Mouse (Mus musculus) left cerebral cortex, postnatal 36 days (tissue): ENCODE data around the gene Tbc1d25. TPM values are rescaled to one million over a fixed set of nuclear protein-coding genes. Genes with fewer than 3 reads are reported as not detected.

ENCODE experiments used
- DNase-seq, 2 experiments: peaks; one replicate each; pipeline ENCODE4 v3.0.0; 2021 to 2022; ENCODE audit warnings: low spot score in 2 of 2, mixed read lengths in 1 of 2
- intact Hi-C: fragments of 180-260 bp; cut with DNase I; formaldehyde crosslinking; loops from one replicate; pipeline ENCODE4 v1.15.1; 2025
- total RNA-seq, 2 experiments: library from RNA; stranded (reverse); gene quantifications; 2 replicates each; pipeline ENCODE4 v1.2.3; 2021

The Tbc1d25 gene
- total RNA-seq, 2 experiments from 2014 or later: 15.9 to 16.8 TPM

DNA sequence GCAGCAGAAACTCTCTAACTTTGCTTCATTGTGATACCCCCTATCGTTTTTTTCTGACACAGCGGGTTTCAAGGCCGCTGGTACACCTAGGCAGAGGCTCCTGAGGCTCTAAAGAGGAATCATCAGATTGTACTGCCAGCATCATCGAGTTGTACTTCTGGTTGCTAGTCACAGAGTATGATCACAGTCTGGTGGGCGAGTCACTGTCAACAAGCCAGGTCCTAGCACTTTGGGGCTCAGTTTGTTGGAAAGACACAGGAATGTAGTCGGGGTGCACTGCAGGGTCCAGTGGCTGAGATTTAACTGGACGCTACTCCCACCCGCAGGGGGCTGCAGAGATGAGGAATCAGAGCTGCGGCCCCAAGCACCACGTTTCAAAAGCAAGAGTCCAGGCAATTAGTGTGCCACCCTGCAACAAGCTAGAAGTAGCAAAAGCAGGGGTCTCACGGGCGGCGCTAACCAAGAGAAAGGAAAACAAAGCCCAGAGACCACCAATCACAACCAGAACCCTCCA is 16.2 kb upstream of the Tbc1d25 start:
- no peak for DNase-seq
- intact Hi-C loops: loop anchor here (2.0 kb wide), 1 partner anchor 15 kb away; the partner anchor contains the start of gene Porcn

DNA sequence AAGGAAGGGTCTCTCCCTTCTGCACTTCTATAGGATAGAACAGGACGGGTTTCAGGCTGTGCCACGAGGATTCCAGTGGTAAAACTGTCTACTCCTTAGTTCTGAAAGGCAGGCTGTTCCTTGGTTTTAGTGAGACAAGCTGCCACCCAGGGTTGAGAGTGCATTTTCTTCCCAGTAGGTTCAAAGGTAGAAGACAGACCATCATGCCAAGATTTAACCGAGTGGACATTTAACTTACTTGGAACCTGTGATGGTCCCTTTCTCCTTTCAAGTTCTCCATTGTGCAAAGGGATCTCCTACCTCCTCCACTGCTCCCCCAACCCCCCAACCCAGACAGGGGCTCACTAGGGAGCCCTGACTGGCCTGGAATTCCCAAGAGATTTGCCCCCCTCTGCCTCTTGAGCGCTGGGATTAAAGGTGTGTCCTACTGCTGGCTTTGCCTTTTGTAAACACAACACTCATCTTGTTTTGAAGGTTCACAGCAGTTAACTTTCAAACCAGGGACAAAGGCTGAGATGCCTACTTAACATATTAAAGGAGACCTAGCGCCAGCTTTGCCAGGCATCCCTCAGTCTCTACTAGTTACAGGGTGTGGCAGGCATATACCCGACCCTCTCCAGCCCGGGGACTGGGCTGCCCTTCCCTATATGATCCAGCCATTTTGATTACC is 7.0 kb upstream of the Tbc1d25 start:
- intact Hi-C loops: no loop called here
- no peak for DNase-seq

DNA sequence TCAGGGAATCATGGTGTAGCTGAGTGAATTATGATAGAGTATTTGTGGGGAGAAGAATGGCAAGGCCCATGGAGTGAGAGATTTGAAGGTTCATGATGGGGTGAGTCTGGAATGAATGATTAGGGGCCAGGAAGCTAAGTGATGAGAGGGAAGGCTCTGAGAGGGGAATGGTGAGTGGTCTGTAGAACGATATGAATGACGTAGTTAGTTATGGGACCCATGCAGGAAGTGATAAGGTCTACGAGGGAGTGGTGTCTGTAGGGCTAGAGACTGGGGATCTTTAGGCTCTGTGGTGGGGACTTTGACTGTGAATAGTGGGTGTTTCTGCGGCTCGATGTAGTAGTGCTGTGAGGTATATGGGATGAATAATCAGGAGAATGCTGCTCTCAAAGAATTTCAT is 3.7 kb upstream of the Tbc1d25 start:
- DNase-seq: no peak
- intact Hi-C loops: no loop called here

DNA sequence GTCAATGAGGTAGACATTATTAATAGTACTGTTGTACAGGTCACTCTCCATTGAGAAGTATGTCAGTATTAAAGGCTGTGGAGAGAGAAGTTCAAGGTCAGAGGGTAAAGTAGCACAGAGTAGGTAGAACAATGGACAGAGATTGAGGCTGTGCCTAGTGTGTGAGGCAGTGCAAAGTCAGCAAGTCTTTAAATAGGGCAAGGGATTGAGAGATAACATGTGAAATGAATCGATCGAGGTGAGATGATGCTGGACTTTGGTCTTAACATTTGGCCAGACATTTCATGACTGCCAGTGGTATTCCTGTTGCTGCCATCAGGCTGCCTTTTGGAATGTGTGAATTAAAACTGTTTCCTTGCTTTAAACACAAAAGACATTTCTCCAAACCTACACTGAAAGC is 2.9 kb upstream of the Tbc1d25 start:
- intact Hi-C loops: no loop called here
- no peak for DNase-seq

DNA sequence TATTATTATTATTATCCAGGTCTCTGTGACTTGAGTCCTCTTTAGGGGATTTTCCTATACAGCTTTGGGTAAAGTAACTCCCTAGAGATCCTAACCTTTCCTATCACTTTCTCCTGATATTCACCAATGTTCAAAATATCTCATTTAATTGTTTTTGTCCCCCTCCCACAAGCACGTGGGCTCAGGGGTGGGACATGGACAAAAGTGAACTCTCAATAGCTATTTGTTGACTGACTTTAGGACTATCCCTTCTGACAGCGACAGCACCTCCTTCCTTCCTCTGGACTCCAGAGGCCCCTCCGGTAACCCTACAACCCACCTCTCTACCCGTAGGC is 845 bp downstream of the Tbc1d25 start:
- intact Hi-C loops: no loop called here
- no peak for DNase-seq

DNA sequence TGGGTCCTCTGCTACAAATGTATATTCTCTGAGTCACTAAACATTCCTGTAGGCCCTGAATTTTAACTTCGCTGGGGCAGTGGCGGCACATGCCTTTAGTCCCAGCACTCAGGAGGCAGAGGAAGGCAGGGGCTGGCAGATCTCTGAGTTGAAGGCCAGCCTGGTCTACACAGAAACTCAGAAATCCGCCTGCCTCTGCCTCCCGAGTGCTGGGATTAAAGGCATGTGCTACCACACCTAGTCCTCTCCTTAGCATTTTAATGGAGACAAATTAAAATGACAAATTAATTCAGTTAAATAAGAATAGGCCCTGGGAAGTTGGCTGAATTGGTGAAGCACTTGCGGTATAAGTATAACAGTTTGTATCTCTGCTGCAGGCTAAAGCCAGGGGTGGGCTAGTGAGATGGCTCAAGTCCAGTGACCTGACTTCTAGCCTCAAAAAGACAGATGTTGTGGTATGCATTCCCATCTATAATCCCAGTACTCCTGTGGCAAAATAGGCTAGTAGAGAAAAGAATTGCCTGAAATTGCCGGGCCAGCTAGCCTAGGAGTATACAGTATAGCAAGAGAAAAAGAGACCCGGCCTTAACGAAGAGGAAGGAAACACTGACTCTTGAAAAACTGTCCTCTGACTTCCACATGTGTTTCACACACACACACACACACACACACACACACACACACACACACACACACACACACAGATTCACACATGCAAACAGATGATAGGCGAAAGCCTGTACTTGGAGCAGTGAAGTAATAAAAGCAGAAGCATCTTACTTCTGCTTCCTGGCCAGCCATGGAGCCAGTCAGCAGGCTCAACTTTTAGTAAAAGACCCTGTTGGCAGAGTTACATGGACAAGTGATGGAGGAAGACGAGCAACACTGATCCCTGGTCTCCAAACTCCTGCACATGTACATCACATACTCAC is 8.0 kb downstream of the Tbc1d25 start:
- DNase-seq: no peak
- intact Hi-C loops: no loop called here

DNA sequence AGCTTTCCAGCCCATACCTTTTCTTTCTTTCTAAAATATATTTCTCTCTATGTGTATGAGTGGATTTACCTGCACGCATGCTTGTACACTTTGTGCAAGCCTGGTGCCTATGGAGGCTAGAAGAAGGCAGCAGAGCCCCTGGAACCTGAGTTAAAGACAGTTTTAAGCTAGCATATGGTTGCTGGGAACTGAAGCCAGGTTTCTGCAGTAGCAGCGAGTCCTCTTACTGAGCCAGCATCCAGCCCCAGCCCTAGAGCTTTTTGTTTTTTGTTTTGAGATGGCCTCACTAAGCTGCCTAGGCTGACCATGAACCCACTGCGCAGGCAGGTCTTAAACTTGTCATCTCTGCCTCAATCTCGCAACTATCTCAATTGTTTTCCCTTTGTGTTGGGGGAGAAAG is 11.5 kb downstream of the Tbc1d25 start:
- intact Hi-C loops: no loop called here

DNA sequence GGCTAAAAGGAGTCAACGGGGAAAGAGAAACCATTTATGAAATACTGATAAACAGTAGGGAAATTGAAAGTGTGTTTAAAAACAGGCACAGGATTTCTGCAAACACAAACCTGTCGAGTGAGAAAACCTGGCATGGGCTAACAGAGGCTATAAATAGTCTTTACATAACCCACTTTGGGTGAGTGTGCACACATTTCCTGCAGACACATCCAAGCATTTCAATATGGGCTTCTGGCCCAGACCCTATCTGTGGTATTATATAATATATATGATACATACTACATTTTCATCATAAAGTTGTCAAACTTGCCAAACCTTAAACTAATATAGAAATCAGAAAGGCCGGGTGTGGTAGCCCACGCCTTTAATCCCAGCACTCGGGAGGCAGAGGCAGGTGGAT is 12.9 kb downstream of the Tbc1d25 start:
- intact Hi-C loops: no loop called here
- DNase-seq: peak in 1 of 2 experiments; percentile 9

More for the DNA sequence above, 11.5 kb downstream of the Tbc1d25 start:
- DNase-seq: no peak

DNA sequence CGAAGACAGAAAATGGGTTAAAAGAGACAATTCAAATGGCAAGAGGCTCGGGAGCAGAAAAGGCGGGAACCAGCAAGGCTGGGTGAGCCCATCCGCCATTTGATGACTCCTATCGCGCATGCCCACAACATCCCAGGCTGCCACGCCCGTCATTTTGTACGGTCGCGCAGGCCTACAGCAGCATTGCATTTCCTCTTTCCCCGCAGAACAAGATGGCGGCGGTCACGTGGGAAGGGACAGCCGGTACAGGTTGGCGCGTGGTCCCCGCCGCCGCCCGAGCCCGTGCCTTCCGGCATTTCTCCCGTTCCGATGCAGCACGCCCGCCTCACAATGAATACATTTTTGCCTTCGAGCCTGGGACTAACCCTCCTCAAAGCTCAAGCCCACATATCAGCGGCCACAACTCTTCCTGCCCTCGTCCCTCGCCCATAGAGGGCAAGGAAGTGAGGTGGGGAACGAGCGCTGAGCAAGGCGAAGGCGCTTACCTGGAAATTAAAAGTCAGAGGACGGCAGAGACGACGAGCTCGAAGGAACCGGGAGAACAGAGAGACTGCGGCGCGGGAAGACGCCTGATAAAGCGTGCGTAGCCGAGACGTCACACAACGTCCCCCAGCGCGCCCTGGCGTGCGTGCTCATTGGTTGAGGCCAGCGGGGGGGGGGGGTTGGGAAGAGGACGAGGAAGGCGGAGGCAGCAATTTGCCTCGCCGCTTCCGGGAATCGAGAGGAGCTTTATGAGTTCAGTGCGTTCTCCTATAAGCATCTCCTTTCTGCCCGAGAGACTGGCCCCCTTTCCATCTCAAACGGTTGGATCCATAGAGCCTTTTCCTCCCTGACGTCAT is 30.6 kb downstream of the Tbc1d25 start, which contains the start of gene Rbm3:
Gene Rbm3 (minus strand): TSS at position 728 of the 839 bp plus-strand sequence.
- intact Hi-C loops: loop anchor here (1.0 to 5.0 kb wide), 2 partner anchors 13 to 107 kb away; partner anchors contain the start of genes Ftsj1 and Wdr13
- DNase-seq: peak; percentile 86

DNA sequence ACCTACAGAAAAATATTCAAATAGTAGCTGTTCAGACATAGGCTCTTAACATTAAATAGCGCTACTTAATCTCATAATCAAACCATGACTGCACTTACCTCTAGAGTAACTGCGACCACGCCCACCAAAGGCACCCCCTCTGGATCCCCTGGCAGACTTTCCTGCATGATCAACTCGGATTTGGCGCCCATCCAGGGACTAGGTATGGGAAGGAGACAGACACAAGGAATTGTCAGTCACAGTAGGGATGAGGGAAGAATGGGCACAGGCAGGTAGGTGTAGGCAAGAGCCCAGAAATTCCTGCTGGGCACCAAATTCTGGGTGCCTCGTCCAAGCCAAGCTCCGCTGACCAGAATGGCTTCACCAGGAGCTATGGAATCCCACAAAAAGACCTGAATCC is 32.2 kb downstream of the Tbc1d25 start:
- intact Hi-C loops: no loop called here

DNA sequence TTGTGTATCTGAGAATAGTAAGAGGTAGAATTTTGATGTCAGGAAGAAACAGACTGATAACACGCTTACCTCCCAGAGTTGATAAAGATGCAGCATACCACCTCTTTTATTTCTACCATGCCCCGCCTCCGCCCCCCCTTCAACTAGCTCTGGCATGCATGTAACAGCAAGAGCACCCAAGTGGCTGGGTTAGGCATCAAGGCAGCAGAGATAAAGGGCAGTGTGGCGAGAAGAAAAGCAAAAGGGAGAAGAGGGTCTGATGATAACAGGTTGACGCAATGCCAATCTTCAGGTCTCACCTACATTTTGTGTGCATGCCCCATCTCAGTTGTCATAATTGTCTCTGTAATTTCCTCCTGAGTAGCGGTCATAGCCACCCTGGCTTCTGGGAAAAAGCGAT is 33.0 kb downstream of the Tbc1d25 start:
- DNase-seq: no peak
- intact Hi-C loops: no loop called here

More for the DNA sequence above, 32.2 kb downstream of the Tbc1d25 start:
- DNase-seq: no peak

DNA sequence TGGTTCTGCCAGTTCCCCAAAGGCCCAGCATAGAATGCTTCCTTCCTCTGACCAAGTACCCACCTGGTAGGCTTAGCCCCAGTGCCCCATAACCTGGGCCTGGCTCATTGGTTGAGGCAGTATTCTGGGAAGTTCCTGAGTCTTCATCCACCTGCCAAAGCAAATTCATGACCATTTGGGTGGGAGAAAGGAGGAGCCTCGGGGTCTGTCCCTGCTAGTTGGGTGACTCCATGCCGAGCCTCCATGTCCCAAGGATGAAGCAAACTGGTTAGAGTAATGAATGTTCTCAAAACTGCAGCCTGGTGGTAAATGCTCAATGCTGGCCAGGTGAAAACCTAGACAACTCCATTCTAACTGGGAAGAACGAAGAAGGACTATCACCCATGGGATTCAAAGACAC is 34.9 kb downstream of the Tbc1d25 start:
- DNase-seq: no peak
- intact Hi-C loops: no loop called here

DNA sequence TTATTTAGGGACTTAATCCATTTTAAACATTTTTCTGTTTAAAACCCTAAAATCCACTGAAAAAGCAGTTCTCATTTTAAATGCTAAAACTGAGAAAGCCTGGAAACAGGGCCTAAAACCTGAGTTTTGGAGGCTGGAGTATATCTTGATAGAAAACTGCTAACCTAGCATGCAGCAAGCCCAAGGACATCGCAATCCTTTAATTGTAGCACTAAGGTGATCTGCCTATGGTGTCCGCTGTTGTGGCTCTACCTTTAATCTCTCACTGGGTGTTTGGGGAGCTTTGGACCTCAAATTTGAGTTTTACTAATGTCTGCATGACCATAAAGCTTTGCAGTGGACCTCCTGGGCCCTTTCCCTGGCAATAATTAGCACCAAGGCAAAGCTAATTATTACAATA is 35.5 kb downstream of the Tbc1d25 start:
- intact Hi-C loops: no loop called here
- DNase-seq: no peak

DNA sequence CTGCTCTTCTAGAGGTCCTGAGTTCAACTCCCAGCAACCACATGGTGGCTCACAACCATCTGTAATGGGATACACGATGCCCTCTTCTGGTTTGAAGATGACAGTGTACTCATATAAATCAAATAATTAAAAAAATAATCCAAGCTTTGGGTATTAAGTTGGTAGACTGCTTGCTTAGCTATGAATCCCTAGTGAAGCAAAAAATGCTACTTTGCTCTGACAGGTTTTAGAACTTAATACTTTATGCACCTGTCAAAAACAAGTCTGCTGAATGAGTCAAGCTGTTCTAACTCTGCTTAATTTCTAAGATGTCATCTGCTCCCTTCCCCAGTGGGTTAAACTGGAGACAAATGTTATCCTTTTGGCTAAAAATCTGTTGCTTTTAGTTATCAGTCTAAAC is 36.5 kb downstream of the Tbc1d25 start:
- intact Hi-C loops: no loop called here
- DNase-seq: no peak

DNA sequence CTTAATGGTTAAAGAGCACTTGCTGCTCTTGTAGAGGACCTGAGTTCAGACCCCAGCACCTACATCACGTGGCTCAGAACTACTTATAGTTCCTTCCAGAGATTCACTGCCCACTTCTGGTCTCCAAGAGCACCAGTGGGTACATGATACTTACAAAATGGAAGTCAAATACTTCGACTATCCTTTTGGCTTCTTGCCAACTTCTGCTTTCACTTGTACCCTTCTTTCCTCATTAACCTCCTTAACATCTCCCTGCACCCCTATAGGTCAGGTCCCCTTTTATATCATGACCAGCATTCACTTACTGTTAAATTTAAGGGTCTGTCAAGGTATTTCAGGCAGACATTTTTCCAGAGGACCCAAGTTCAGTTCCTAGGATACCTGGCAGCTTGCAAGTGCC is 40.1 kb downstream of the Tbc1d25 start:
- no peak for DNase-seq
- intact Hi-C loops: no loop called here

DNA sequence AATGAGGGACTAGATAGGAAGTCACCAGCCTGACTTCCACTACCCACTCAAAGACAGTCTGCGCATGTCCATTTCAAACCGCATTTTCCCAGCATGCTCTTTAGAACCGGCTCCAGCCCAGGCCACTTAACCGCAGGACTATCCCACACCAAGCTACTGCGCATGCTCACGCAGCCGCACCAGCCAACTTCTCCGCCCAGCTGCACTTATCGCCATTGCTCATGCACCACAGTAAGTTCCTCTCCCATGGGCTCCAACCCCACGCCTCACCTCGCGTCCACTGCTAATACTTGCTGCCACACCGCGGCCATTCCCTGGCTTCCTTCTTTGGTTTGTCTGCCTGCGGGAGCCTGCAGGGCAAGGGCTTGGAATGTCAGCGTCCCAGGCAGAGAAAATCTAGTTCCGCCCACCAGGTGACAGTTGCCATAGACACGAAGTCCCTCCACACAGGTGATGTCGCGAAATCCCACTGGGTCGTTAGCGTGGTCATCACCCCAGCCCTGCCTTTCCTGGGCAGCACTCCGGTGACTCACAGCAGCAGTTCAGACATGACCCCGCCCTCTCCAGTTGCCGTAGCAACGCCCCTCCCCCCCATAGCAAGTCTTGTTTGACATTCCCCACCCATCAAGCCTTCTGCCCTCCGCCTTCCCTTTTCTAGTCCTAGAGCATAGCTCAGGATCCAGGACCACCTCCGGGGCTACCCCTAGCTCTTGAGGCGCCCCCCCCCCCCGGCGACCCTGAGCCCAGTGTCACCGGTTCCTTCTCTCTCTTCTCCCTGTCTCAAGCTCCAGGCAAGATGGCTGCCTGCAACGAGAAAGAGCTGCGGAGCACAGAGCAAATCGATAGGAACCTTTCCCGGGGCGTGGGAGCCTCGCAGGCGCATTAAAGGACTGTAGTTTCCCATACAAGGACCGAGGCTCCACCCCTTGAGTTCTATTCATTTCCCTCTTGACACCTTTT is 43.7 kb downstream of the Tbc1d25 start, which contains the start of gene Wdr13:
Gene Wdr13 (minus strand): TSS at position 876 of the 960 bp plus-strand sequence.
- intact Hi-C loops: loop anchor here (1.0 kb wide), 1 partner anchor 13 kb away; the partner anchor contains the start of gene Rbm3
- DNase-seq: peak; percentile 89 to 90

DNA sequence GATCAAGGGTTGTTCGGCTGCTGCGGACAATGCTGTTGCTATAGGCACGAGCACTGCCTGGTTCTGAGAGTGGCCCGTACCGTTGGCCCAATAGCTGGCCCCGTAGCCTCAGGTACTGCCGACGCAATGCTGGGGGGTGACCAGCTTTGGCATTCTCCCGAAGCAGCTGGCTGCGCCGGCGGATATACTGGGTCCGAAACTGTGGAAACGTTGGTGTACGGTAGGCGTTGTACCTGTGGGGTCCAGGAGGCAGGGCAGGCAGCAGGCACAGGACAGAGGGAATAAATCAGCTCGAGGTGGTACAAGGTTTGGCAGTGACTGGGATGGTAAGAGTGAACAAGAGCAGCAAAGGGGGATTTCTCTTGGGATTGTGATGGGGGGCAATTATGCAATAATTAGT is 44.6 kb downstream of the Tbc1d25 start:
- no peak for DNase-seq
- intact Hi-C loops: no loop called here

DNA sequence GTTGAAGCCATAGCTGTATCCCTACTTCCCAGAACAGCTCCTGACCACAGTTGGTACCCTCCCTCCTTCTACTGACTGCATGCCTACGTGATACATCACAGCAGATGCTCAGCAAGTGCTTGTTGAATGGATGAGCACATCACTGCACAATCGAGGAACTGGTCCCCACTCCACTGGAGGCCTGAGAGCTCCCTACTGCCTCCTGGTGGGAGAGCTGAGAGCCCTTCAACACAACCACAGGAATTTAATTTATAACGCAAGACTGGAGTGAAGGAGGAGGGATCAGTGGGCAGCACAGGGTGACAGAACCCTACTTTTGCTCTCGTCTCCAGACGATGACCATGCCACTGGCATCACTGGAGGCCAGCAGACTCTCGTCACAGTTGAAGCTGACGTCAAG is 50.7 kb downstream of the Tbc1d25 start:
- no peak for DNase-seq
- intact Hi-C loops: loop anchor here (10.0 kb wide), 1 partner anchor 200 kb away; the partner anchor contains the start of gene Eras
